In the genomic region with DNA sequence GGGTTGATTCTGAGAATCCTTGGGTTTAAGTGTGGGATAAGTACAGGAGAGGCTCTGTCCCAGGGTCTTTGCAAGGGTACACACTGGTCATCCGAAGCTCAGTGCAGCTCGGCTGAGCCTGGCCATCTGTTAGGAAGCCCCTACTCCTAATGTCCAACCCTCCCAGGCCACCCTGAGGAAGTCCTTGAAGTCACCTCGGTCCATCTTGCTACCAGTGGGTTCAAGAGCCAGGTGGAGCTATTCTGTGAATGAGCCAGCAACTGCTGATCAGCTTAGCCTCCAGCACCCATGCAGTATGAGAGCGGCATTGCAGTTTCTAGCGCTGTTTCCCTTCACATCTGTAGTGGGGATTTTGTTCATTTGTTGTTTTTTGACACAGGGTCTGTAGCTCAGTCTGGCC, we compare ENCODE assay signal across 9 mouse cellular contexts. TPM values are rescaled to one million over a fixed set of nuclear protein-coding genes. Genes with fewer than 3 reads are reported as not detected.
DNase-seq lines count a peak whose midpoint lies in the region; ATAC-seq and TF ChIP-seq lines count a peak whose summit lies in the region.
"Had no signal": no experiment of that assay in that cellular context is flagged by ENCODE, and none has a peak within 500 bp of the region (broad histone marks: within the 10 kb centered on the region; RNA-seq: fewer than 3 reads in every experiment).

No protein-coding gene starts in this region.

- H3K9ac ChIP-seq in neural tube, embryonic 12.5 days, result no peak overlapping the region
- H3K9ac ChIP-seq in neural tube, embryonic 15.5 days (replicated peaks), result no peak overlapping the region
- H3K9ac ChIP-seq in hindbrain, postnatal 0 days (replicated peaks; ENCODE audit: low read length), result 0 out of 2 replicates have a peak overlapping the region, but pooled peaks have one; percentile 28

- peak; percentile 86 for DNase-seq in heart, adult 11 months
- no peak for DNase-seq in heart, postnatal 10 days
- peak; percentile 53 for DNase-seq in hindbrain, postnatal 0 days (ENCODE audit: low spot score)
- DNase-seq in frontal cortex, postnatal 25 days (ENCODE audit: low spot score in 2 of 2), result no peak
- DNase-seq in right cerebral cortex, postnatal 4 days, result no peak
- DNase-seq in gastrocnemius, postnatal 36 days, result no peak
- DNase-seq: lung, adult 18-20 months had no signal

- no peak overlapping the region for H3K27ac ChIP-seq in neural tube, embryonic 12.5 days
- H3K27ac ChIP-seq in neural tube, embryonic 15.5 days (replicated peaks), result no peak overlapping the region; the same call in 1 of the 2 replicates
- peak overlapping the region; percentile 68 for H3K27ac ChIP-seq in hindbrain, postnatal 0 days

- intact Hi-C loops in heart, postnatal 10 days (cut with DNase I), result no loop called here
- intact Hi-C loops in gastrocnemius, postnatal 36 days (cut with DNase I), result no loop called here

- WGBS in neural tube, embryonic 12.5 days, result 71% methylated on average over 5 of the region's 5 CpGs
- WGBS in neural tube, embryonic 15.5 days, result 64% methylated on average over 5 of the region's 5 CpGs
- WGBS in hindbrain, postnatal 0 days, result 60% methylated on average over 5 of the region's 5 CpGs

- H3K4me3 ChIP-seq in neural tube, embryonic 12.5 days, result no peak overlapping the region
- no peak overlapping the region for H3K4me3 ChIP-seq in neural tube, embryonic 15.5 days (replicated peaks)
- no peak overlapping the region for H3K4me3 ChIP-seq in hindbrain, postnatal 0 days (ENCODE audit: low read length)

- H3K36me3 ChIP-seq in neural tube, embryonic 12.5 days, result peaks cover 51% of the 10 kb centered on the region
- H3K36me3 ChIP-seq in neural tube, embryonic 15.5 days, result peaks cover 37% of the 10 kb centered on the region
- H3K36me3 ChIP-seq in hindbrain, postnatal 0 days (ENCODE audit: insufficient read depth, low read length), result peaks cover 24% of the 10 kb centered on the region

- TF ChIP-seq CTCF in hindbrain, postnatal 0 days (IDR thresholded peaks at IDR 0.05; ENCODE audit: low read depth), result peak; percentile 38

- no peak for ATAC-seq in neural tube, embryonic 12.5 days (ENCODE audit: low FRiP score, low read depth)
- no peak for ATAC-seq in neural tube, embryonic 15.5 days (ENCODE audit: low FRiP score)
- no peak for ATAC-seq in hindbrain, postnatal 0 days

- peaks cover 67% of the 10 kb centered on the region for H3K4me1 ChIP-seq in neural tube, embryonic 12.5 days
- peaks cover 64% of the 10 kb centered on the region for H3K4me1 ChIP-seq in neural tube, embryonic 15.5 days
- H3K4me1 ChIP-seq in hindbrain, postnatal 0 days (ENCODE audit: insufficient read depth, low read length), result peaks cover 26% of the 10 kb centered on the region

- no peaks in the 10 kb centered on the region for H3K27me3 ChIP-seq in neural tube, embryonic 12.5 days (replicated peaks)
- no peaks in the 10 kb centered on the region for H3K27me3 ChIP-seq in neural tube, embryonic 15.5 days (replicated peaks)
- H3K27me3 ChIP-seq in hindbrain, postnatal 0 days (ENCODE audit: insufficient read depth, low read length), result no peaks in the 10 kb centered on the region

- H3K9me3 ChIP-seq in neural tube, embryonic 12.5 days, result no peaks in the 10 kb centered on the region
- no peaks in the 10 kb centered on the region for H3K9me3 ChIP-seq in neural tube, embryonic 15.5 days (replicated peaks)
- H3K9me3 ChIP-seq in hindbrain, postnatal 0 days (ENCODE audit: low read length), result no peaks in the 10 kb centered on the region

- peak overlapping the region; percentile 22 for H3K4me2 ChIP-seq in neural tube, embryonic 12.5 days (replicated peaks)
- no peak overlapping the region for H3K4me2 ChIP-seq in neural tube, embryonic 15.5 days
- H3K4me2 ChIP-seq in hindbrain, postnatal 0 days (ENCODE audit: low read depth, low read length), result no peak overlapping the region

RNA-seq across cellular contexts. Expression of a gene that starts 7.9 kb away (rescaled TPM):
- total RNA-seq in heart, postnatal 10 days (2021), result 1 to 10 TPM; 3.4 to 6.3 TPM
- 41.9 and 43.3 TPM in 2 replicates for polyA plus RNA-seq in neural tube, embryonic 12.5 days (2016; fragmentation: Nextera tagmentation; extraction: Ambion mirVana)
- 18.6 and 19.2 TPM in 2 replicates for polyA plus RNA-seq in neural tube, embryonic 15.5 days (2015; fragmentation: Nextera tagmentation; extraction: Ambion mirVana)
- 52.3 and 54.5 TPM in 2 replicates for total RNA-seq in hindbrain, postnatal 0 days (2014; rRNA removed)
- 13.9 and 15.3 TPM in 2 replicates for polyA plus RNA-seq in hindbrain, postnatal 0 days (2015; fragmentation: Nextera tagmentation; extraction: Ambion mirVana)
- total RNA-seq in gastrocnemius, postnatal 36 days (2021), result under 1 TPM; 0.17 to 0.33 TPM

RNA-seq across cellular contexts. Expression of a gene that starts 8.0 kb away (rescaled TPM):
- not detected for total RNA-seq in heart, postnatal 10 days (2021)
- 0.29 and 0.57 TPM in 2 replicates for polyA plus RNA-seq in neural tube, embryonic 12.5 days (2016; fragmentation: Nextera tagmentation; extraction: Ambion mirVana)
- 0.29 and 4.1 TPM in 2 replicates for polyA plus RNA-seq in neural tube, embryonic 15.5 days (2015; fragmentation: Nextera tagmentation; extraction: Ambion mirVana)
- total RNA-seq in hindbrain, postnatal 0 days (2014; rRNA removed), result not detected in 2 replicates
- polyA plus RNA-seq in hindbrain, postnatal 0 days (2015; fragmentation: Nextera tagmentation; extraction: Ambion mirVana), result 0.44 and 1.3 TPM in 2 replicates
- not detected for total RNA-seq in gastrocnemius, postnatal 36 days (2021)

RNA-seq across cellular contexts. Expression of a gene that starts 12.8 kb away (rescaled TPM):
- 10 to 100 TPM; 87.3 to 94.0 TPM for total RNA-seq in heart, postnatal 10 days (2021)
- 143 and 145 TPM in 2 replicates for polyA plus RNA-seq in neural tube, embryonic 12.5 days (2016; fragmentation: Nextera tagmentation; extraction: Ambion mirVana)
- 189 and 193 TPM in 2 replicates for polyA plus RNA-seq in neural tube, embryonic 15.5 days (2015; fragmentation: Nextera tagmentation; extraction: Ambion mirVana)
- 45.1 and 59.2 TPM in 2 replicates for total RNA-seq in hindbrain, postnatal 0 days (2014; rRNA removed)
- polyA plus RNA-seq in hindbrain, postnatal 0 days (2015; fragmentation: Nextera tagmentation; extraction: Ambion mirVana), result 189 and 198 TPM in 2 replicates
- 10 to 100 TPM; 70.6 to 76.1 TPM for total RNA-seq in gastrocnemius, postnatal 36 days (2021)

RNA-seq across cellular contexts. Expression of a gene that starts 13.5 kb away (rescaled TPM):
- 10 to 100 TPM; 56.5 to 57.2 TPM for total RNA-seq in heart, postnatal 10 days (2021)
- 60.0 and 61.6 TPM in 2 replicates for polyA plus RNA-seq in neural tube, embryonic 12.5 days (2016; fragmentation: Nextera tagmentation; extraction: Ambion mirVana)
- 39.2 and 40.1 TPM in 2 replicates for polyA plus RNA-seq in neural tube, embryonic 15.5 days (2015; fragmentation: Nextera tagmentation; extraction: Ambion mirVana)
- total RNA-seq in hindbrain, postnatal 0 days (2014; rRNA removed), result 119 and 131 TPM in 2 replicates
- 29.4 and 29.8 TPM in 2 replicates for polyA plus RNA-seq in hindbrain, postnatal 0 days (2015; fragmentation: Nextera tagmentation; extraction: Ambion mirVana)
- total RNA-seq in gastrocnemius, postnatal 36 days (2021), result 10 to 100 TPM; 73.6 to 77.4 TPM

RNA-seq across cellular contexts. Expression of a gene that starts 30.3 kb away (rescaled TPM):
- total RNA-seq in heart, postnatal 10 days (2021), result 100 to 1,000 TPM; 164 to 173 TPM
- 27.6 and 27.9 TPM in 2 replicates for polyA plus RNA-seq in neural tube, embryonic 12.5 days (2016; fragmentation: Nextera tagmentation; extraction: Ambion mirVana)
- polyA plus RNA-seq in neural tube, embryonic 15.5 days (2015; fragmentation: Nextera tagmentation; extraction: Ambion mirVana), result 70.3 and 78.7 TPM in 2 replicates
- total RNA-seq in hindbrain, postnatal 0 days (2014; rRNA removed), result 59.7 and 60.8 TPM in 2 replicates
- polyA plus RNA-seq in hindbrain, postnatal 0 days (2015; fragmentation: Nextera tagmentation; extraction: Ambion mirVana), result 59.1 and 61.1 TPM in 2 replicates
- total RNA-seq in gastrocnemius, postnatal 36 days (2021), result 10 to 100 TPM; 75.3 to 79.8 TPM

Comparison
In these comparisons a context has a peak if more than half of its experiments do, and no peak if none do; other contexts are left out.
1. DNase-seq: peak in heart, adult 11 months (single experiment) and hindbrain, postnatal 0 days (single experiment); none in heart, postnatal 10 days (0 of 2), frontal cortex, postnatal 25 days (0 of 2), right cerebral cortex, postnatal 4 days (single experiment) and gastrocnemius, postnatal 36 days (0 of 2).